Comparison of ENCODE assay signal across 8 mouse cellular contexts in genomic region chr10:75091478-75092152, GRCm38 (mm10). TPM values are rescaled to one million over a fixed set of nuclear protein-coding genes. Genes with fewer than 3 reads are reported as not detected.
DNase-seq lines count a peak whose midpoint lies in the region; ATAC-seq lines count a peak whose summit lies in the region.

No protein-coding gene starts in this region.

- H3K4me1 ChIP-seq in heart, embryonic 14.5 days (ENCODE audit: control insufficient read depth in 2 of 2, insufficient read depth in 2 of 2, low read length in 2 of 2) = peaks cover 13 to 20% of the 10 kb centered on the region in 2 experiments
- peaks cover 28% of the 10 kb centered on the region for H3K4me1 ChIP-seq in kidney, embryonic 15.5 days

- H3K27me3 ChIP-seq in heart, embryonic 14.5 days (ENCODE audit: control insufficient read depth, insufficient read depth, low read length) = peaks cover 34% of the 10 kb centered on the region
- H3K27me3 ChIP-seq in kidney, embryonic 15.5 days = no peaks in the 10 kb centered on the region

- ATAC-seq in frontal cortex, adult (ENCODE audit: low TSS enrichment) = peak; percentile 39; the same call in 1 of the 2 replicates
- 0 out of 2 replicates have a peak, but pooled peaks have one; percentile 19 for ATAC-seq in heart, embryonic 14.5 days (ENCODE audit: insufficient number of reproducible peaks, insufficient read depth, low FRiP score, low read depth)
- ATAC-seq in kidney, embryonic 15.5 days (replicated peaks; ENCODE audit: low FRiP score) = no peak

- H3K27ac ChIP-seq in heart, embryonic 14.5 days (replicated peaks in 1 of 2; ENCODE audit: control insufficient read depth in 1 of 2, insufficient read depth in 1 of 2, low read depth in 2 of 2, low read length in 2 of 2) = no peak overlapping the region
- H3K27ac ChIP-seq in kidney, embryonic 15.5 days = no peak overlapping the region

- 0 out of 2 replicates have a peak, but pooled peaks cover 3% of the 10 kb centered on the region for H3K9me3 ChIP-seq in heart, embryonic 14.5 days (ENCODE audit: control insufficient read depth, low read length)
- no peaks in the 10 kb centered on the region for H3K9me3 ChIP-seq in kidney, embryonic 15.5 days (replicated peaks)

- H3K4me2 ChIP-seq in heart, embryonic 14.5 days (ENCODE audit: low read length) = no peak overlapping the region
- no peak overlapping the region for H3K4me2 ChIP-seq in kidney, embryonic 15.5 days

- H3K36me3 ChIP-seq in heart, embryonic 14.5 days (ENCODE audit: control insufficient read depth, insufficient read depth, low read length) = no peaks in the 10 kb centered on the region
- no peaks in the 10 kb centered on the region for H3K36me3 ChIP-seq in kidney, embryonic 15.5 days

- WGBS in heart, embryonic 14.5 days = 62% methylated on average over 10 of the region's 10 CpGs
- 72% methylated on average over 10 of the region's 10 CpGs for WGBS in kidney, embryonic 15.5 days

- no peak overlapping the region for H3K4me3 ChIP-seq in heart, embryonic 14.5 days (ENCODE audit: control insufficient read depth in 1 of 2, insufficient read depth in 1 of 2, low read depth in 1 of 2, low read length in 2 of 2)
- no peak overlapping the region for H3K4me3 ChIP-seq in kidney, embryonic 15.5 days (replicated peaks)

- H3K9ac ChIP-seq in heart, embryonic 14.5 days (ENCODE audit: low read length) = no peak overlapping the region
- no peak overlapping the region for H3K9ac ChIP-seq in kidney, embryonic 15.5 days

- no peak for DNase-seq in frontal cortex, adult 2 months (ENCODE audit: extremely low spot score in 1 of 2, low spot score in 1 of 2)
- peak; percentile 78 for DNase-seq in 3T3-L1 (ENCODE audit: low read depth, low spot score)
- peak; percentile 73 to 79 for DNase-seq in cerebellum, postnatal 14 days
- DNase-seq in testis, postnatal 14 days (ENCODE audit: low spot score) = no peak
- no peak for DNase-seq in layer of hippocampus, adult 8-10 months (ENCODE audit: low spot score in 2 of 2)

RNA-seq across cellular contexts. Expression of gene Bcr, which starts 31.2 kb away (rescaled TPM):
- 68.9 and 69.4 TPM in 2 replicates for polyA plus RNA-seq in frontal cortex, adult 2 months (2012; rRNA removed)
- 14.5 and 14.6 TPM in 2 replicates for polyA plus RNA-seq in heart, embryonic 14.5 days (2014; fragmentation: Nextera tagmentation; extraction: Ambion mirVana)
- 6.0 and 6.6 TPM in 2 replicates for polyA plus RNA-seq in kidney, embryonic 15.5 days (2015; fragmentation: Nextera tagmentation; extraction: Ambion mirVana)
- total RNA-seq in layer of hippocampus, adult 8-10 months (2022) = 100 to 1,000 TPM in 2 of 4 experiments, 10 to 100 TPM in 2; 96.5 to 140 (median 115) TPM

RNA-seq across cellular contexts. Expression of gene Rab36, which starts 54.8 kb away (rescaled TPM):
- polyA plus RNA-seq in frontal cortex, adult 2 months (2012; rRNA removed) = 41.6 TPM in 2 replicates
- 2.0 and 4.5 TPM in 2 replicates for polyA plus RNA-seq in heart, embryonic 14.5 days (2014; fragmentation: Nextera tagmentation; extraction: Ambion mirVana)
- polyA plus RNA-seq in kidney, embryonic 15.5 days (2015; fragmentation: Nextera tagmentation; extraction: Ambion mirVana) = 9.3 and 12.8 TPM in 2 replicates
- 10 to 100 TPM; 30.0 to 35.7 (median 33.2) TPM for total RNA-seq in layer of hippocampus, adult 8-10 months (2022)

RNA-seq across cellular contexts. Expression of gene Rsph14, which starts 59.2 kb away (rescaled TPM):
- polyA plus RNA-seq in frontal cortex, adult 2 months (2012; rRNA removed) = 0.32 and 0.42 TPM in 2 replicates
- not detected in 2 replicates for polyA plus RNA-seq in heart, embryonic 14.5 days (2014; fragmentation: Nextera tagmentation; extraction: Ambion mirVana)
- polyA plus RNA-seq in kidney, embryonic 15.5 days (2015; fragmentation: Nextera tagmentation; extraction: Ambion mirVana) = not detected in 2 replicates
- total RNA-seq in layer of hippocampus, adult 8-10 months (2022) = 1 to 10 TPM in 1 of 4 experiments, under 1 TPM in 2, not detected in 1; 0.31 to 1.4 (median 0.75) TPM

Comparison
In these comparisons a context has a peak if more than half of its experiments do, and no peak if none do; other contexts are left out.
1. DNase-seq: peak in 3T3-L1 (single experiment) and cerebellum, postnatal 14 days (2 of 2); none in frontal cortex, adult 2 months (0 of 2), testis, postnatal 14 days (single experiment) and layer of hippocampus, adult 8-10 months (0 of 2).